Mouse (Mus musculus) stomach, embryonic 14.5 days (tissue): Measurements from ENCODE around the gene Gm45711. TPM values are rescaled to one million over a fixed set of nuclear protein-coding genes. Genes with fewer than 3 reads are reported as not detected.

Source experiments
- ATAC-seq: fragments of 200-750 bp; cut with Nextera tagmentation; 2 replicates; pipeline ENCODE4 v1.8.0; 2017; ENCODE audit warnings: low read depth, moderate TSS enrichment; ENCODE audit not compliant: insufficient number of reproducible peaks, insufficient read depth, low FRiP score
- H3K27ac ChIP-seq: fragments of 300-500 bp; sonication (generic); 2 replicates; pipeline ENCODE4 v1.5.1; 2014; ENCODE audit warnings: mild to moderate bottlenecking, low read length, moderate library complexity, mixed read lengths
- H3K27me3 ChIP-seq: fragments of 300-500 bp; sonication (generic); 2 replicates; pipeline ENCODE4 v1.6.1; 2014; ENCODE audit warnings: low read length, control low read depth, mixed read lengths; ENCODE audit not compliant: control insufficient read depth, insufficient read depth
- H3K36me3 ChIP-seq: fragments of 300-500 bp; sonication (generic); 2 replicates; pipeline ENCODE4 v1.6.1; 2014; ENCODE audit warnings: mild to moderate bottlenecking, control low read depth, low read length, moderate library complexity, mixed read lengths; ENCODE audit not compliant: control insufficient read depth, insufficient read depth
- H3K4me1 ChIP-seq: fragments of 300-500 bp; sonication (generic); 2 replicates; pipeline ENCODE4 v1.6.1; 2014; ENCODE audit warnings: low read length, control low read depth, mixed read lengths; ENCODE audit not compliant: control insufficient read depth, insufficient read depth
- H3K4me2 ChIP-seq: fragments of 300-500 bp; sonication (generic); replicated peaks from 2 replicates; pipeline ENCODE4 v1.6.1; 2014; ENCODE audit warnings: low read depth, low read length, control low read depth
- H3K4me3 ChIP-seq: fragments of 300-500 bp; sonication (generic); 2 replicates; pipeline ENCODE4 v1.5.1; 2014; ENCODE audit warnings: low read depth, low read length, control low read depth
- H3K9ac ChIP-seq: fragments of 300-500 bp; sonication (generic); replicated peaks from 2 replicates; pipeline ENCODE4 v1.6.1; 2014; ENCODE audit warnings: low read depth, mild to moderate bottlenecking, control low read depth, low read length, moderate library complexity, mixed read lengths
- H3K9me3 ChIP-seq: fragments of 300-500 bp; sonication (generic); 2 replicates; pipeline ENCODE4 v1.6.1; 2016; ENCODE audit warnings: low read depth, low read length, control low read depth; ENCODE audit not compliant: control insufficient read depth
- WGBS: fragments of 180-500 bp; shearing (Covaris S2); extraction: QIAGEN DNeasy Blood & Tissue Kit; methylation state at CpG from one replicate; pipeline ENCODE4 v1.1.7; 2014; 5-methylcytosine and 5-hydroxymethylcytosine counted together
- polyA plus RNA-seq: library from polyadenylated mRNA; unstranded; fragments of >200 nt; fragmentation: Nextera tagmentation; extraction: Ambion mirVana; gene quantifications from 2 replicates; pipeline ENCODE4 v1.2.1, GENCODE M21; 2014

Gene Gm45711
- polyA plus RNA-seq, 1 experiment from 2014 or later, result not detected

DNA sequence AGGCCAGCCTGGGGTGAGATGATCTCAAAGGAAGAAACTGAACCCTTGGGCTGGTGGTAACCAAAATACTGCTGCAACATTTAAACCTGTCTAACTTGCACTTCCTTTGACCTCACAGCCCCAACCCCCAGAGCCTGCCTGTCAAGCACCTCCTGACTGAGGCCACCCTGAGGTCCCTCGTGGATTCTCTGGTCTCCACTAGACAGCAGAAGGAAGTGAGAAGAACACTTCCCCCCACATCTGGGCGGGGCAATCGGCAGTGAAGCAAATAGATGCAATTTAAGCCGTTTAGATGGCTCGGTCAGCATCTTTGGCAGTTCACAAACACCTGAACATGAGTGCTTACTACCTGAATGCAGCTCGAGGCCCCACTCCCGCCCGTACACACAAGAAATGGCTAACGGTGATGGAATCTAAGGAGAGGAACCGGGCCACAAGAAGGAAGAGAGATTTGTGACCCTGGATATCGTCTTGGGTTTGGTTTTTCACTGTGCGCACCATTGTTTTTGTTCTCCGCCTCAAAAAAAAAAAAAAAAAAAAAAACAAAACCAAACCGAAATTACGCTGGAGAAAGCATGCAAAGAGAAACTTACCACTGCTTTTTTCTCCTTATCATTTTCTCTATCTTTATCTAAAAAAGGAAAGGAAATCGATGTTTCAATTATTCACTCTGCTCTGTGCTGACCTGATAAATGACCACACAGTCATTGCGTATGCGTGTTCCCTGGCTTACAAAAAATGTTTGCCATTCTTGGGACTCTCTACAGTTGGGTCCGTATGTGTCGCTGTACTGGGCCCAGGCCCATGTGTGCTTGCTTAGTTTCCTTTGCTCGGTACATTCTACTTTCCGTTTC lies 62.6 kb downstream of the Gm45711 start:
- H3K9me3 ChIP-seq, result no peaks in the 10 kb centered on the region
- H3K9ac ChIP-seq, result peak overlapping the region; percentile 61; the same call in 1 of the 2 replicates
- H3K4me3 ChIP-seq, result peak overlapping the region; percentile 87
- ATAC-seq, result no peak
- 64% methylated on average over 22 of the region's 22 CpGs for WGBS
- peaks cover 9% of the 10 kb centered on the region for H3K4me1 ChIP-seq
- H3K36me3 ChIP-seq, result peaks cover 5% of the 10 kb centered on the region; the same call in 1 of the 2 replicates
- H3K4me2 ChIP-seq, result peak overlapping the region; percentile 76
- no peak overlapping the region for H3K27ac ChIP-seq
- no peaks in the 10 kb centered on the region for H3K27me3 ChIP-seq

DNA sequence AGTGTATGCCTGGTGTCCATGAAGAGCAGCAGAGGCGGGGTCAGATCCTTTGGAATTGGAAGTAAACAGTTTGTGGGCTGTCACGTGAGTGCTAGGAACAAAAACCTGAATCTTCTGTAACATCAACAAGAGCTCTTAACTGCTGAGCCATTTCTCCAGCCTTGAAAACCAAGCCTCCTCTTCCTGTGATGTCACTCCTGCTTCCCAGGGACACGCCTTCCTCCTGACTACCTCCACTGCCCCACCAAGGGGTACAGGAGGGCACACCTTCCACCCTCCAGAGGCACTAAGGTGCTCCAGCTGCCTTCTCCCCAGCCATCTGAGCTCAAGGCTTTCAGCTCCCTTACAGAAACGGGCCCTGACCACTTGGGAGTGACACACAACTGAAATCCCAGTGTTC lies 63.3 kb downstream of the Gm45711 start:
- Histone ChIP-seq H3K9ac (no peak overlapping the region), H3K4me1 (peaks cover 9% of the 10 kb centered on the region), H3K36me3 (peaks cover 5% of the 10 kb centered on the region; the same call in 1 of the 2 replicates), H3K4me3 (no peak overlapping the region), H3K27me3 (no peaks in the 10 kb centered on the region), H3K4me2 (no peak overlapping the region), H3K27ac (no peak overlapping the region), H3K9me3 (no peaks in the 10 kb centered on the region)
- 79% methylated on average over 4 of the region's 4 CpGs for WGBS
- ATAC-seq, result no peak

- H3K27me3 ChIP-seq, result no peaks in the 10 kb centered on the region
- ATAC-seq, result no peak
- H3K9ac ChIP-seq, result no peak overlapping the region
- H3K36me3 ChIP-seq, result peaks cover 42% of the 10 kb centered on the region
- H3K4me2 ChIP-seq, result no peak overlapping the region
- H3K4me3 ChIP-seq, result no peak overlapping the region
- H3K27ac ChIP-seq, result no peak overlapping the region
- no peaks in the 10 kb centered on the region for H3K9me3 ChIP-seq
- 0 out of 2 replicates have a peak, but pooled peaks cover 4% of the 10 kb centered on the region for H3K4me1 ChIP-seq
- 79% methylated on average over 12 of the region's 12 CpGs for WGBS
Measured at GRCm38 (mm10) chr8:104242038-104242644, 67.7 kb downstream of the Gm45711 start.

DNA sequence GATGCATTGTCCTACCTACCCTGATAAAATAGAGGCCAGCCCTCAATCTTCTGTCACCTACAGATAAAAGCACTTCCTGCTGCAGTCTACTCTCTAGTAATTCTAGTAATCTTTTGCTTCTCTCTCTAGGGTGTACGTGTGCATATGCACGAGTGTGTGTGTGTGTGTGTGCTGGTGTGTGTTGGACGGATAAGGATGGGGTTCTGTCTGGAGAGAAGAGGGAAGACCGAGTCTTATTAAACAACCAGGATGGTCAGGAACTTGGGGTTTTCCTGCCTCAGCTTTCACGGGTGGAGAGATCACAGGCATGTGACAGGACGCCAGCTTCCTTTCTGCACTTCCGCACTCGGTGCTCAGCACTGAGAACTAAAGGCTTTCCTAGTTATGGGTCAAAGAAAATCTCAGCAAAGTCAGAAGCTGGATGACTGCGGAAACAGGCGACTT lies 70.4 kb downstream of the Gm45711 start:
- H3K4me2 ChIP-seq, result no peak overlapping the region
- H3K9ac ChIP-seq, result no peak overlapping the region
- H3K27me3 ChIP-seq, result no peaks in the 10 kb centered on the region
- no peak overlapping the region for H3K4me3 ChIP-seq
- ATAC-seq, result no peak
- peaks cover 54% of the 10 kb centered on the region for H3K36me3 ChIP-seq
- WGBS, result 83% methylated on average over 10 of the region's 10 CpGs
- H3K27ac ChIP-seq, result no peak overlapping the region
- H3K4me1 ChIP-seq, result no peaks in the 10 kb centered on the region
- no peaks in the 10 kb centered on the region for H3K9me3 ChIP-seq

DNA sequence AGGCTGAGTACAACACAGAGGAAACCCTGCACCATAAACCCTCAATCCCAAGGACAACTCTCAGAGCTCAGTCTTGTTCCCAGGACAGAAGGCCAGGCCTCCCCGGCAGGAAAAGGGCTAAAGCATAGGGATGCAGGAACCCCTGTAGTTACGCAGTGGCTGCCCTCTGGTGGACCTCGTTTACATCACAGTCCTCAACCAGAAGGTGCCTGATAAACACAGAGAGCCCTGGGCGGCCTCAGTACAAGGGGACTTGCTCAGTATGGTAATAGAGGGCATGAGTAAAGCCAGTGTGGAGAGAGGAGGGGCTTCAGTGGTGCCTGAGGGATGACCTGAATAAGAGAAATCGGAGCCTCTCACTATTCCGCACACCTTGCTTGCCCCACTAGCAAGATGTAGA lies 75.3 kb downstream of the Gm45711 start:
- H3K4me1 ChIP-seq, result no peaks in the 10 kb centered on the region
- H3K36me3 ChIP-seq, result peaks cover 56% of the 10 kb centered on the region
- ATAC-seq, result no peak
- no peak overlapping the region for H3K4me3 ChIP-seq
- no peaks in the 10 kb centered on the region for H3K9me3 ChIP-seq
- no peak overlapping the region for H3K9ac ChIP-seq
- H3K27me3 ChIP-seq, result no peaks in the 10 kb centered on the region
- 44% methylated on average over 6 of the region's 6 CpGs for WGBS
- no peak overlapping the region for H3K4me2 ChIP-seq
- H3K27ac ChIP-seq, result no peak overlapping the region

- no peaks in the 10 kb centered on the region for H3K27me3 ChIP-seq
- H3K4me3 ChIP-seq, result no peak overlapping the region
- no peak overlapping the region for H3K4me2 ChIP-seq
- no peak overlapping the region for H3K27ac ChIP-seq
- H3K36me3 ChIP-seq, result peaks cover 55% of the 10 kb centered on the region
- H3K9me3 ChIP-seq, result no peaks in the 10 kb centered on the region
- no peaks in the 10 kb centered on the region for H3K4me1 ChIP-seq
- WGBS, result 95% methylated on average over 5 of the region's 5 CpGs
- H3K9ac ChIP-seq, result no peak overlapping the region
- ATAC-seq, result no peak
Measured at GRCm38 (mm10) chr8:104232919-104233318, 77.0 kb downstream of the Gm45711 start.

DNA sequence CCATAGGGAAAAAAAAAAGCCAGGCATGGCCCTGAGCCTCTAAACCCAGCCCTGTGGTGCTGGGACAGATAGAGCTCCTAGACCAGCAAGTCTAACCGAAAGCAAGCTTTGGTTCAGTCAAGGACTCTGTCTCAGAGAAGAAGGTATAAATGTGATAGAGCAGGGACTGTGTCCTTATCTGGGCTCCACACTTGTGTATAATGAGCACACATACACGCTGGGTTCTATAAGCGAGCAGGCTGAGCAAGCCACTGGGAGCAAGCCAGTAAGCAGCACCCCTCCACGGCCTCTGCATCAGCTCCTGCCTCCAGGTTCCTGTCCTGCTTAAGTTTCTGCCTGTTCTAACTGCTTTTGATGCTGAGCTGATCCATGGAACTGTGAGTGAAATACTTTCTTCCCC lies 77.8 kb downstream of the Gm45711 start:
- no peaks in the 10 kb centered on the region for H3K4me1 ChIP-seq
- H3K4me2 ChIP-seq, result no peak overlapping the region
- no peak overlapping the region for H3K27ac ChIP-seq
- no peaks in the 10 kb centered on the region for H3K27me3 ChIP-seq
- no peak for ATAC-seq
- H3K4me3 ChIP-seq, result no peak overlapping the region
- no peaks in the 10 kb centered on the region for H3K9me3 ChIP-seq
- H3K9ac ChIP-seq, result no peak overlapping the region
- H3K36me3 ChIP-seq, result peaks cover 57% of the 10 kb centered on the region
- 99% methylated on average over 4 of the region's 4 CpGs for WGBS
